Mouse (Mus musculus): ENCODE measurements around the gene Gm9745.
"Not testable (repeated sequence)": the region's sequence is repeated elsewhere in the genome, so short reads cannot be mapped to it uniquely, and the experiment has no call there.

The Gm9745 gene

DNA sequence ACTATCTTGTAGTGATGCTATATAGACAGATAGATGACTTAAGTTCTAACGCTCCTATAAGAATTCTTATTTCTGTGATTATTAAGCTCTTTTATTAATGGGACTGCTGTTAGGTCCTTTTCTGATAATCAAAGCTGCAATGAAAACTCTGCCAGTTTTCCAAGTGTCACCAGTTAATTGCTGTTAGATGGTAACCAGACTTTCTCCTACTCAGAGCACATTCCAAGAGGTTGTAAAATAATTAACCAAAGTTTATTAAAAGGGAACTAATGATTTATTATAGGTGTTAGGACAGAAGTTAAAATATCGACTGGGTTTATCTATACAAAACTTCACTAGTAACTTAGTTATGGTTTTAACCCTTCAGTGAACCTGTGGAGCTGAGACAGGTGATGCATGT, 42.0 kb downstream of the Gm9745 start:
- not testable (repeated sequence) for DNase-seq (ENCODE audit: low spot score)
